Mouse (Mus musculus): ENCODE results near the gene Olfr266. TPM values are rescaled to one million over a fixed set of nuclear protein-coding genes. Genes with fewer than 3 reads are reported as not detected.

Gene Olfr266
- total RNA-seq (2023): not detected

GRCm38 (mm10) chr3:106826187-106826586 is at the start of gene Olfr266:
Olfr266 (minus strand) TSS chr3:106826287.

GRCm38 (mm10) chr3:106789930-106790329 is 36.2 kb downstream of the Olfr266 start, which contains the start of gene Cd53:
Cd53 (minus strand) TSS chr3:106790149.

Other genes starting within 250 kb of the Olfr266 start
- gene Lrif1, start 141.3 kb downstream of the Olfr266 start, total RNA-seq (2023): 10 to 100 TPM; 27.4 to 27.9 TPM
- gene Cd53, start 36.1 kb downstream of the Olfr266 start, total RNA-seq (2023): 100 to 1,000 TPM; 450 to 467 TPM
- gene Kcna3, start 209.9 kb upstream of the Olfr266 start, total RNA-seq (2023): 10 to 100 TPM in 1 of 2 experiments, 1 to 10 TPM in 1; 5.7 to 10.0 TPM